In the genomic region with DNA sequence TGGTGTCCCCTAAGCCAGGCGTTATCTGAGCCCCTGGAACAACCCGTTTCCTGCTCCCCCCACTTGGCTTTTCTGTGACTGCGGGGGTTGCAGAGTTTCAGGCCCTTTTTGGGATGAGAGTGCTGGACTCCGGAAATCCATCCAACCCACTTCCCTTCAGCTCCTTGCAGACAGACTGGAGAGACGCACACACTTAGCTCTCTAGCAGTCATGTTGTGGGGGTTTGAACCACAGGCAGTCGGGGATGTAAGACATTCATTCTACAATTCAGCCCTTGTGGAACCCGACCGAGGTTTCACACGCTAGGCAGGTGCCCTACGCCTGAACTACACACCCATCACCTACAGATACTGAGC, we compare ENCODE assay signal across 8 mouse cellular contexts. TPM values are rescaled to one million over a fixed set of nuclear protein-coding genes. Genes with fewer than 3 reads are reported as not detected.
DNase-seq lines count a peak whose midpoint lies in the region; ATAC-seq and TF ChIP-seq lines count a peak whose summit lies in the region.

No protein-coding gene starts in this region.

- TF ChIP-seq POLR2A in bone marrow macrophage, adult 2 months (IDR thresholded peaks at IDR 0.05; ENCODE audit: borderline replicate concordance, low read depth, low read length), result no peak

- no peak for ATAC-seq in kidney, embryonic 14.5 days (ENCODE audit: low FRiP score, low TSS enrichment)
- ATAC-seq in hindbrain, embryonic 11.5 days (ENCODE audit: low FRiP score), result no peak
- no peak for ATAC-seq in midbrain, embryonic 12.5 days (ENCODE audit: low FRiP score, low read depth)
- no peak for ATAC-seq in inflammation-experienced regulatory T-cells, adult 6 months

- peaks cover 6% of the 10 kb centered on the region; the same call in 1 of the 2 replicates for H3K9me3 ChIP-seq in kidney, embryonic 14.5 days (ENCODE audit: control insufficient read depth, low read length)
- no peaks in the 10 kb centered on the region for H3K9me3 ChIP-seq in hindbrain, embryonic 11.5 days (ENCODE audit: control insufficient read depth, low read length)
- no peaks in the 10 kb centered on the region for H3K9me3 ChIP-seq in midbrain, embryonic 12.5 days

- H3K4me1 ChIP-seq in kidney, embryonic 14.5 days (ENCODE audit: control insufficient read depth, insufficient read depth, low read length), result peaks cover 11% of the 10 kb centered on the region
- H3K4me1 ChIP-seq in bone marrow macrophage, adult 2 months (ENCODE audit: control insufficient read depth, insufficient read depth, low read length), result peaks cover 10% of the 10 kb centered on the region
- H3K4me1 ChIP-seq in hindbrain, embryonic 11.5 days (replicated peaks; ENCODE audit: control insufficient read depth, insufficient read depth, low read length), result peaks cover 6% of the 10 kb centered on the region; the same call in 1 of the 2 replicates
- H3K4me1 ChIP-seq in midbrain, embryonic 12.5 days, result peaks cover 22% of the 10 kb centered on the region

- TF ChIP-seq CTCF in bone marrow macrophage, adult 2 months (IDR thresholded peaks at IDR 0.05; ENCODE audit: low read depth, low read length), result no peak

- DNase-seq in kidney, postnatal 36 days, result no peak
- no peak for DNase-seq in hindbrain, embryonic 11.5 days (ENCODE audit: low spot score)
- no peak for DNase-seq in right cerebral cortex, postnatal 36 days (ENCODE audit: low spot score in 2 of 2)
- no peak for DNase-seq in ovary, postnatal 36 days (ENCODE audit: low spot score)

- no peaks in the 10 kb centered on the region for H3K27me3 ChIP-seq in kidney, embryonic 14.5 days (ENCODE audit: control insufficient read depth, insufficient read depth, low read length)
- no peaks in the 10 kb centered on the region for H3K27me3 ChIP-seq in hindbrain, embryonic 11.5 days (ENCODE audit: control insufficient read depth, insufficient read depth, low read length)
- H3K27me3 ChIP-seq in midbrain, embryonic 12.5 days, result no peaks in the 10 kb centered on the region

- peak overlapping the region; percentile 88 for H3K4me3 ChIP-seq in kidney, embryonic 14.5 days (ENCODE audit: low read length)
- H3K4me3 ChIP-seq in bone marrow macrophage, adult 2 months (ENCODE audit: insufficient read depth, low read length), result peak overlapping the region; percentile 89
- H3K4me3 ChIP-seq in hindbrain, embryonic 11.5 days (ENCODE audit: low read depth, low read length), result peak overlapping the region; percentile 90
- H3K4me3 ChIP-seq in midbrain, embryonic 12.5 days, result peak overlapping the region; percentile 85

- peaks cover 10% of the 10 kb centered on the region; the same call in 1 of the 2 replicates for H3K36me3 ChIP-seq in kidney, embryonic 14.5 days (ENCODE audit: control insufficient read depth, insufficient read depth, low read length)
- no peaks in the 10 kb centered on the region for H3K36me3 ChIP-seq in hindbrain, embryonic 11.5 days (ENCODE audit: control insufficient read depth, insufficient read depth, low read length)
- peaks cover 9% of the 10 kb centered on the region; the same call in 1 of the 2 replicates for H3K36me3 ChIP-seq in midbrain, embryonic 12.5 days

- 37% methylated on average over 10 of the region's 10 CpGs for whole genome bisulfite sequencing in kidney, embryonic 14.5 days
- WGBS in hindbrain, embryonic 11.5 days, result 54% methylated on average over 10 of the region's 10 CpGs
- WGBS in midbrain, embryonic 12.5 days, result 50% methylated on average over 10 of the region's 10 CpGs

- H3K27ac ChIP-seq in kidney, embryonic 14.5 days (ENCODE audit: low read depth, low read length), result peak overlapping the region; percentile 76
- H3K27ac ChIP-seq in bone marrow macrophage, adult 2 months (ENCODE audit: insufficient read depth, low read depth, low read length), result peak overlapping the region; percentile 50
- no peak overlapping the region for H3K27ac ChIP-seq in hindbrain, embryonic 11.5 days (ENCODE audit: low read depth, low read length)
- no peak overlapping the region for H3K27ac ChIP-seq in midbrain, embryonic 12.5 days (replicated peaks)

- peak overlapping the region; percentile 86 for H3K9ac ChIP-seq in kidney, embryonic 14.5 days (ENCODE audit: low read depth, low read length)
- peak overlapping the region; percentile 90 for H3K9ac ChIP-seq in hindbrain, embryonic 11.5 days (ENCODE audit: low read depth, low read length)
- peak overlapping the region; percentile 82 for H3K9ac ChIP-seq in midbrain, embryonic 12.5 days (replicated peaks)

- peak overlapping the region; percentile 82 for H3K4me2 ChIP-seq in kidney, embryonic 14.5 days (replicated peaks; ENCODE audit: low read depth, low read length)
- H3K4me2 ChIP-seq in hindbrain, embryonic 11.5 days (replicated peaks; ENCODE audit: low read depth, low read length), result peak overlapping the region; percentile 94
- H3K4me2 ChIP-seq in midbrain, embryonic 12.5 days (replicated peaks), result peak overlapping the region; percentile 95

RNA-seq across cellular contexts. Expression of a gene that starts 1.2 kb away (rescaled TPM):
- 168 and 210 TPM in 2 replicates for polyA plus RNA-seq in kidney, embryonic 14.5 days (2014; fragmentation: Nextera tagmentation; extraction: Ambion mirVana)
- polyA plus RNA-seq in bone marrow macrophage, adult 2 months (2012; ENCODE audit: insufficient read depth, insufficient read length, missing spikeins), result 25.6 and 32.2 TPM in 2 replicates
- 176 and 182 TPM in 2 replicates for polyA plus RNA-seq in hindbrain, embryonic 11.5 days (2014; fragmentation: Nextera tagmentation; extraction: Ambion mirVana)
- 198 and 204 TPM in 2 replicates for polyA plus RNA-seq in midbrain, embryonic 12.5 days (2016; fragmentation: Nextera tagmentation; extraction: Ambion mirVana)
- 10 to 100 TPM; 14.4 to 18.1 (median 14.7) TPM for polyA plus RNA-seq in inflammation-experienced regulatory T-cells, adult 6 months (2017; shearing (Covaris generic))

RNA-seq across cellular contexts. Expression of a gene that starts 12.8 kb away (rescaled TPM):
- 0.97 and 1.3 TPM in 2 replicates for polyA plus RNA-seq in kidney, embryonic 14.5 days (2014; fragmentation: Nextera tagmentation; extraction: Ambion mirVana)
- 0.16 and 0.53 TPM in 2 replicates for polyA plus RNA-seq in bone marrow macrophage, adult 2 months (2012; ENCODE audit: insufficient read depth, insufficient read length, missing spikeins)
- 0.49 and 1.0 TPM in 2 replicates for polyA plus RNA-seq in hindbrain, embryonic 11.5 days (2014; fragmentation: Nextera tagmentation; extraction: Ambion mirVana)
- polyA plus RNA-seq in midbrain, embryonic 12.5 days (2016; fragmentation: Nextera tagmentation; extraction: Ambion mirVana), result 0.75 and 0.97 TPM in 2 replicates
- 1 to 10 TPM in 2 of 3 experiments, under 1 TPM in 1; 0.60 to 1.2 (median 1.1) TPM for polyA plus RNA-seq in inflammation-experienced regulatory T-cells, adult 6 months (2017; shearing (Covaris generic))

RNA-seq across cellular contexts. Expression of a gene that starts 45.3 kb away (rescaled TPM):
- 23.8 and 36.1 TPM in 2 replicates for polyA plus RNA-seq in kidney, embryonic 14.5 days (2014; fragmentation: Nextera tagmentation; extraction: Ambion mirVana)
- 148 and 174 TPM in 2 replicates for polyA plus RNA-seq in bone marrow macrophage, adult 2 months (2012; ENCODE audit: insufficient read depth, insufficient read length, missing spikeins)
- polyA plus RNA-seq in hindbrain, embryonic 11.5 days (2014; fragmentation: Nextera tagmentation; extraction: Ambion mirVana), result 21.6 and 22.6 TPM in 2 replicates
- polyA plus RNA-seq in midbrain, embryonic 12.5 days (2016; fragmentation: Nextera tagmentation; extraction: Ambion mirVana), result 35.3 and 35.4 TPM in 2 replicates
- 10 to 100 TPM; 20.3 to 27.7 (median 24.6) TPM for polyA plus RNA-seq in inflammation-experienced regulatory T-cells, adult 6 months (2017; shearing (Covaris generic))

RNA-seq across cellular contexts. Expression of a gene that starts 45.6 kb away (rescaled TPM):
- polyA plus RNA-seq in kidney, embryonic 14.5 days (2014; fragmentation: Nextera tagmentation; extraction: Ambion mirVana), result 42.5 and 48.9 TPM in 2 replicates
- 19.4 and 19.9 TPM in 2 replicates for polyA plus RNA-seq in bone marrow macrophage, adult 2 months (2012; ENCODE audit: insufficient read depth, insufficient read length, missing spikeins)
- polyA plus RNA-seq in hindbrain, embryonic 11.5 days (2014; fragmentation: Nextera tagmentation; extraction: Ambion mirVana), result 66.1 and 66.7 TPM in 2 replicates
- 66.4 and 67.7 TPM in 2 replicates for polyA plus RNA-seq in midbrain, embryonic 12.5 days (2016; fragmentation: Nextera tagmentation; extraction: Ambion mirVana)
- polyA plus RNA-seq in inflammation-experienced regulatory T-cells, adult 6 months (2017; shearing (Covaris generic)), result 10 to 100 TPM; 36.3 to 53.7 (median 41.0) TPM

RNA-seq across cellular contexts. Expression of a gene that starts 45.9 kb away (rescaled TPM):
- 661 and 682 TPM in 2 replicates for polyA plus RNA-seq in kidney, embryonic 14.5 days (2014; fragmentation: Nextera tagmentation; extraction: Ambion mirVana)
- 189 and 215 TPM in 2 replicates for polyA plus RNA-seq in bone marrow macrophage, adult 2 months (2012; ENCODE audit: insufficient read depth, insufficient read length, missing spikeins)
- polyA plus RNA-seq in hindbrain, embryonic 11.5 days (2014; fragmentation: Nextera tagmentation; extraction: Ambion mirVana), result 732 and 754 TPM in 2 replicates
- polyA plus RNA-seq in midbrain, embryonic 12.5 days (2016; fragmentation: Nextera tagmentation; extraction: Ambion mirVana), result 600 and 631 TPM in 2 replicates
- 100 to 1,000 TPM; 341 to 488 (median 426) TPM for polyA plus RNA-seq in inflammation-experienced regulatory T-cells, adult 6 months (2017; shearing (Covaris generic))

Comparison
In these comparisons a context has a peak if more than half of its experiments do, and no peak if none do; other contexts are left out.
1. H3K27ac ChIP-seq: peak in kidney, embryonic 14.5 days (single experiment) and bone marrow macrophage, adult 2 months (single experiment); none in hindbrain, embryonic 11.5 days (single experiment) and midbrain, embryonic 12.5 days (single experiment).
2. Peak in every context shown above with its lines, with median percentiles within 50 percentile points of each other: H3K4me2 ChIP-seq, H3K4me3 ChIP-seq and H3K9ac ChIP-seq.